Mouse (Mus musculus) myocyte (in vitro differentiated cells): ENCODE data around the gene Prex1.

Source experiments
- MAX ChIP-seq: IDR thresholded peaks from one replicate; pipeline ENCODE4 v1.6.1; 2011; ENCODE audit warnings: low read depth, mild to moderate bottlenecking, control low read depth
- POLR2A ChIP-seq: IDR thresholded peaks from one replicate; pipeline ENCODE4 v1.6.1; 2011; ENCODE audit warnings: low read depth, mild to moderate bottlenecking, control low read depth, moderate library complexity; ENCODE audit not compliant: insufficient read length
- TCF12 ChIP-seq: IDR thresholded peaks from one replicate; pipeline ENCODE4 v1.6.1; 2011; ENCODE audit warnings: mild to moderate bottlenecking, control low read depth; ENCODE audit not compliant: poor library complexity, insufficient read depth, severe bottlenecking
- USF1 ChIP-seq: IDR thresholded peaks from one replicate; pipeline ENCODE4 v1.6.1; 2011; ENCODE audit warnings: low read depth, mild to moderate bottlenecking, control low read depth, moderate library complexity

- no peak for TF ChIP-seq POLR2A
- TF ChIP-seq TCF12, result no peak
- no peak for TF ChIP-seq USF1
- no peak for TF ChIP-seq MAX
Measured at GRCm38 (mm10) chr2:166693394-166693793, 20.2 kb downstream of the Prex1 start.
